Mouse (Mus musculus) brain, embryonic 14.5 days (tissue): ENCODE measurements around the gene Tubg2.

Experiments
- CTCF ChIP-seq: fragments of 200-500 bp; IDR thresholded peaks from 2 replicates; pipeline ENCODE4 v1.5.1; 2012; ENCODE audit warnings: inconsistent platforms, mild to moderate bottlenecking, moderate library complexity, borderline replicate concordance; ENCODE audit not compliant: insufficient read depth, insufficient read length; ENCODE audit errors: extremely low read depth
- POLR2A ChIP-seq: fragments of 200-500 bp; IDR thresholded peaks from 2 replicates; pipeline ENCODE4 v1.6.1; 2012; ENCODE audit warnings: mild to moderate bottlenecking, inconsistent platforms, borderline replicate concordance; ENCODE audit not compliant: poor library complexity, insufficient read depth, insufficient read length, severe bottlenecking; ENCODE audit errors: extremely low read depth

DNA sequence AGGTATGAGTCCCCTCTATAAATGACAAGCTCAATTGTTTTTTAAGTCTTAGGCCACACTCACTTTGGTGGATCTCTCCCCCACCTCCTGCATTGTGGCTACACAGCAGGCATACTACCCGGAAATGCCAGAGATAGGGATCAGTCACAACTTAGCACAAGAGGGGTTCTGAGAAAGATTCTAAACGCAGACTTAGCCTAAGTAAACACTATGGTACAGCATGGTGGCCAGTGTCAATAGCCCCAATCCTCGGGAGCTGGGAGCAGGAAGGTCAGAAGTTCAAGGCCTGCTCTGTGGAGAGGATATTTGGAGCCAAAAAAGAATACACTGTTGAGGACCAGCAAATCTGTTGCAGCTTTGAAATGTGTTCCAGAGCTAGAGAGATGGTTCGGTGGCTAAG lies 37.6 kb upstream of the Tubg2 start:
- TF ChIP-seq CTCF (no peak), POLR2A (no peak)
